Mouse (Mus musculus): ENCODE measurements at regions not wholly inside any gene's neighbourhood (a gene's known extent, or its start where the extent isn't known, plus 50 kb on each side); places are given as distances from the start of the nearest gene placed in this dataset.
A peak's percentile ranks its signal among the peaks of the same experiment; 100 is the strongest.
"Not testable (repeated sequence)": the region's sequence is repeated elsewhere in the genome, so short reads cannot be mapped to it uniquely, and the experiment has no call there.

- peak; percentile 36 to 65 for DNase-seq (ENCODE audit: low spot score in 2 of 2)
Measured at GRCm38 (mm10) chr14:33691690-33692089, 102.7 kb downstream of the Ptpn20 start.

DNA sequence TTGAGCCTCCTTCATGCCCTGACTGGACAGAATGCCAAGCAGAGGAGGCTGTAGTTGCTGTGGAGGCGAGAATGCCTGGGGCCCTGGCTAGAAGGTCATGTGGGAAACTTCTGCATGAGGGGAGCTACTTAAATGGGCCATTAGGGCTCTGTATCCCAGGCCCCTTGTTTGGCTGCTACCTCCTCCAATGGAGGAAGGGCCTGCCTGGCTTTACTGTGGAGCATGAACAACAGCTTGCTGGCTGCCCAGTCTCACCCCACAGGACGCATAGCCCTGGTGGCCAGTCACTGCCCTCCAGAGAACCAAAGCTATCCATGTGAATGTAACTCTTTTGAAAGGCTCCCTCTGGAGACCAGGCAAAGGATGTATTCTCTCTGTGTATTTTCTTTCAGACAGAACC lies 105.2 kb downstream of the Ptpn20 start:
- DNase-seq (ENCODE audit: low spot score in 2 of 2): no peak

GRCm38 (mm10) chr14:33695362-33695982 lies 106.5 kb downstream of the Ptpn20 start:
- DNase-seq (ENCODE audit: low spot score in 2 of 2): peak; percentile 61 to 86

DNA sequence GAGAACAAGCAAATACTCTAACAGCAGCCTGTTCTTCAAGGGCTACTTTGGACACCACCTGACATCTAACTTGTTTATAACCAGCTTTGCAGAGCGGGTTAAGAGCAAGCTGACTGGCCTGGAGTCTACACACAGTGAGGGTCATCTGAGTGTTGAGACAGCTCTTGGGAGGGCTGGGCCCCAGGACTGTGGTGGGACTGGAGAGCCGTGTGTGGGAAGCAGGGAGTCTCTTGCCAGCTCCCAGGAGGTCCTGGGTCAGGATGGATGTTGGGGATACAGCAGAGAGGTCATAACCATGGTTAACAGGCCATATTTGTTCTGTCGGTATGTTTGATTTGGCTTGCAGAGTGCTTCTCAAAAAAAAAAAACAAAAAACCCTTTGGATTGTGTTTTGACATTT lies 107.8 kb downstream of the Ptpn20 start:
- DNase-seq (ENCODE audit: low spot score in 2 of 2): no peak

GRCm38 (mm10) chr14:33699777-33700438 lies 110.9 kb downstream of the Ptpn20 start:
- DNase-seq (ENCODE audit: low spot score in 2 of 2): no peak

DNA sequence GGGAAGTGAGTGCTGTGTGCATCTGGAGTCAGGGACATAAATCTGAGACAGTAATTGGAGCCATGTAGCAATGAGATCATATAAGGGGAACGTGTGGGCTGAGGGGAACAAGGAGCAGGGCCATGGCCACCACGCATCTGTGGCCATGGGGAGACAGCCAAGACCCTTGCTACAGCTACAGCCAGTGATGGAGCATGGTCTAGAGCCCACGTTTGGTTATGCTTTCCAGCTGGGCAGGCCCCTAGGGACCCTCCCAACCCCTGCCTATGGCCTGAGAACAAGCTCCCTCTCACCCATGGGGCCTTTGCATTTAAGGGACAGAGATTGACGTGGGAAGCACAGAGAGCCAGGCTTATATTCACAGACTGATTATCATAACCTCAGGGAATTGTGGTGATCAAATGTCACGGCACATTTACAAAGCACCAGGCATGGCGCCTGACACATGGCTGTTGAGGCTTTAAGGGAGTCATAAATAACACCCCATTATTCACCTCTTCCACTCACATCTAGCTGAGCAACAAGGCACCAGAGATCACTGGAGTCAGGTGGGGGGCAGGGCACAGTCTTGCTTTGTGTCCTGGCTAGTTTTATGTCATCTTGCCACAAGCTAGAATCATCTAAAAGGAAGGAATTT lies 118.8 kb downstream of the Ptpn20 start:
- DNase-seq (ENCODE audit: low spot score in 2 of 2): no peak

DNA sequence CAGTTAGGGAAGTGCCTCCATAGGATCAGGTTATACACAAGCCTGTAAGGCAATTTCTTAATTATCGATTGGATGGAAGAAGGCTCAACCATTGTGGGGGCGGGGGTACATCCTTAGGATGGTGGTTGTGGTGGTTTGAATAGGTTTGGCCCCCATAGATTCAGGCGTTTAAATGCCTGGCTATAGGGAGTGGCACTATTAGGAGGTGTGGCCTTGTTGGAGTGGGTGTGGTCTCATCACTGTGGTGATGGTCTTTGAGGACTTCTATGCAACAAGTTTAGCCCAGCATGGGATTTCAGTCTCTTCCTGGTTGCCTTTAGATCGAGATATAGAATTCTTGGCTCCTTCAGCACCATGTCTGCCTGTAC lies 119.3 kb downstream of the Ptpn20 start:
- no peak for DNase-seq (ENCODE audit: low spot score in 2 of 2)

GRCm38 (mm10) chr14:33712458-33712857 lies 123.5 kb downstream of the Ptpn20 start:
- DNase-seq (ENCODE audit: low spot score in 2 of 2): no peak

- DNase-seq (ENCODE audit: low spot score in 2 of 2): no peak
Measured at GRCm38 (mm10) chr14:33719651-33720050, 130.6 kb downstream of the Ptpn20 start.

GRCm38 (mm10) chr14:33722379-33723145 lies 133.6 kb downstream of the Ptpn20 start:
- not testable (repeated sequence) for DNase-seq (ENCODE audit: low spot score in 2 of 2)

GRCm38 (mm10) chr14:33726500-33726899 lies 137.5 kb downstream of the Ptpn20 start:
- DNase-seq (ENCODE audit: low spot score in 2 of 2): no peak

DNA sequence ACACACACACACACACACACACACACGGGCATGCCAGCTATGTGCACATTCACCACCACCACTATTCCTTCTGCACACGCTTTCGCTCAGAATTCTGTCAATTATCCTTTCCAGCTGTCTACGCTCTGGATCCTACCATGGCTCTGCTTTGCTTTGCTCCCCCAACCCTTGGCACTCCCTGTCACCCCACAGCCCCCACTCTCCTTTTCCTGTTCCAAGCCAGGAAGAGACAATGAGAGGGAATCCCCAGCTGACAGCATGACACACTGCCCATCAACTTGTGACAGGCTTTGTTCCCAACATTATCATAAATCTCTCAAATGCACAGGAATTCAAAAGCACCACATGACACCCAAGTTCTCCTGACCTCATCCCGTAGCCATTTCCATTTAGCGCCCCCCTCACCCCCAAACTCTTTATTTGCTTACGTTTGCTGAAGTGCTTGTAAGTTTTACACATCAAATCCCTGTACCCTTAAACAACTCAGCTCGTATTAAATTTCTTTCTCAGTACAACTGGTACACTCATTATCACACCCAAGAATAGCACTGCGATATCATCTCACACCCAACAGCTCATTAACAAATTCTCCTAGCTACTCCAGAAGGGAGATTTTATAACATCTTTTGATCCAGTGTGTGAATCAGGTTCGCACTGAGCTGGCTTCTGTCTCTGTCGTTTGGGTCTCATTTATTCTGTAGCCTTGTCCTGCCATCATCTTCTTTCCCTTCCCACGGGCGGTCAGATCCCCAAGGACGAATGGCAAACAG lies 140.3 kb downstream of the Ptpn20 start:
- no peak for DNase-seq (ENCODE audit: low spot score in 2 of 2)

- no peak for DNase-seq (ENCODE audit: low spot score in 2 of 2)
Measured at GRCm38 (mm10) chr14:33732698-33733097, 143.7 kb downstream of the Ptpn20 start.

GRCm38 (mm10) chr14:33734446-33735043 lies 145.5 kb downstream of the Ptpn20 start:
- no peak for DNase-seq (ENCODE audit: low spot score in 2 of 2)

- DNase-seq (ENCODE audit: low spot score in 2 of 2): no peak
Measured at GRCm38 (mm10) chr14:33735653-33736052, 146.6 kb downstream of the Ptpn20 start.

DNA sequence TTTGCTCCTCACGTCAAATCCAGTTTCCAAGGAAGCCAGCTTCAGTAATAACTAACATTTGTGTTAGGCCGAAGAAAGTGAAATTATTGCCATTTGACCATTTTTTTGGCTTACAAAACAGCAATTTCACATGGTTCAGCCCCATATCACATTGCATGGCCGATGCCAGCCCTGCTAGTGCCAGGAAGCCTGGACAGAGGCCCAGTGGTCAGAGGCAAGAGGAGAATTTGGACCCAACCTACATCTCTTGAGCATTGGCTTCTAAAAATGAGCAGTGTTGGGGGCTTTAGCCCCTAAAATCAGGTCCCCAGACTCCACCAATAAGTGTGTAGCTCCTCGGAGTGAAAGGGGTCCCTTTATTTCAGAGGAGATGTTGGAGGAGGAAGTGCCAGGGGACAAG lies 157.2 kb downstream of the Ptpn20 start:
- no peak for DNase-seq (ENCODE audit: low spot score in 2 of 2)

DNA sequence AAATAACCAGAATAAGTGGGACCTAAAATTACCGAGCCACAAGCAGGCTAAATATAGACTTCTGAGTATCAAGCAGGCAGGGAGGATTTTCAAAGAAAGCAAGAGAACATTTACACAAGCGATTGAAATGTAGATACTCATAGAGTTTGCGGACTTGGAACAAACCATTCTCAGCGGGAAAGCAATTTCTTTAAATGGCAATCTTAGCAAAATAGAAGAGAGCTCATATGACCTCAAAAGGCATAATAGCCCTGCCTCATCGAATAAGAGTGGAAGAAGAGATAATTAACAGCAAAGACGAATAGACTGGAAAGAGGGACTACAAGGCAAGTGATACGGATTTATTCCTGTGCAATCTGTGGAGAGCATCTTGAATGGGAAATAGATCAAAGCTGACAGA lies 163.7 kb upstream of the Gdf10 start:
- DNase-seq (ENCODE audit: low spot score in 2 of 2): no peak

DNA sequence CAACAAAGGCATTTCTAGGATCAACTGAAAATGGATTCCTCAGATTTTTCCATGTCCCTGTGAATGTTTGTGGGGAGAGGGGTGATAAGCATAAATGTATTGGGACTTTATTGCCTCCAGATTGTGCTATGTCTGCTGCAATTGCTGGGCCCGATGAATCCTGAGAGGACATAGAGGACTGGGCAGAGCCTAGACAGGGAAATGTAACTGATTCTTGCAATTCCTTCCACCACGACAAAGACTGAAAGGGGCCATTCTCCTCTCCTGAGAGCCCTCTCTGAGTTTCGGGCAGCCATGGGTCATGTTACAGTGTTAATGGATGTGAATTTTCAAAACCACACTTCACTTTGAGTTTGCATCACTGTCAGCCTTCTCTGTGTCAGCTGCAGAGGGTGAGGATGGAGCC lies 159.7 kb upstream of the Gdf10 start:
- DNase-seq (ENCODE audit: low spot score in 2 of 2): no peak

GRCm38 (mm10) chr14:33765767-33766166 lies 157.6 kb upstream of the Gdf10 start:
- DNase-seq (ENCODE audit: low spot score in 2 of 2): no peak

DNA sequence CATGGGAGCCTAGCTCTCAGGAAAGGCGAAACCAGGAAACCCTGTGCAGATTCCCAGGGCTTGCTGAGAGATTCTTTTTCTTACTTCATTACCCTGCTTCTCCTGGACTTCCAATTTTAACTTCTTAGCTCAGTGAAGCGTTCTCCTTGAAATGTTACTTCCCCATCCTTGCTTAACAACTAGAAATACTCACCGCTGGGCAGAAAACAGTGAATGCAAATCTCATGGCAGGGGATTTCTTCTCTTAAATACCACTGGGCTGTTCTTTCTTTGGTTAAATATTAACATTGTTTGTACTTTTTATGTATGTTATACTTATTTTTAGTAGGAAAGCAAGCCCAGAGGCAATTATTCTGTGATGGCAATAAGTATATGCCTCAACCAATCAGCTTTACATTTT lies 151.0 kb upstream of the Gdf10 start:
- DNase-seq (ENCODE audit: low spot score in 2 of 2): no peak

GRCm38 (mm10) chr14:33789556-33789955 lies 133.8 kb upstream of the Gdf10 start:
- DNase-seq (ENCODE audit: low spot score in 2 of 2): peak in 1 of 2 experiments; percentile 44

All from urinary bladder, postnatal 4 days (tissue).